Mouse (Mus musculus): ENCODE measurements around the gene Tcf25.

The Tcf25 gene

GRCm38 (mm10) chr8:123373403-123374238 is at the start of gene Tcf25:
Gene Tcf25, plus strand, starts transcription at chr8:123373753.
- DNase-seq (ENCODE audit: low spot score in 2 of 2), result peak; percentile 93 to 95

- DNase-seq (ENCODE audit: low spot score in 2 of 2), result no peak
These were observed 45.0 kb upstream of the Tcf25 start for GRCm38 (mm10) chr8:123328552-123328951.

- no peak for DNase-seq (ENCODE audit: low spot score in 2 of 2)
These were observed 44.2 kb upstream of the Tcf25 start for GRCm38 (mm10) chr8:123329350-123329749.

GRCm38 (mm10) chr8:123329961-123330360 is 43.6 kb upstream of the Tcf25 start:
- no peak for DNase-seq (ENCODE audit: low spot score in 2 of 2)

GRCm38 (mm10) chr8:123330701-123331100 is 42.9 kb upstream of the Tcf25 start:
- DNase-seq (ENCODE audit: low spot score in 2 of 2), result no peak

GRCm38 (mm10) chr8:123331301-123331700 is 42.3 kb upstream of the Tcf25 start:
- DNase-seq (ENCODE audit: low spot score in 2 of 2), result no peak

- no peak for DNase-seq (ENCODE audit: low spot score in 2 of 2)
These were observed 41.7 kb upstream of the Tcf25 start for GRCm38 (mm10) chr8:123331810-123332209.

GRCm38 (mm10) chr8:123332262-123333090 is 41.1 kb upstream of the Tcf25 start, which contains the start of gene Spire2:
Gene Spire2, plus strand, starts transcription at chr8:123332713.
- peak; percentile 16 to 40 for DNase-seq (ENCODE audit: low spot score in 2 of 2)

- DNase-seq (ENCODE audit: low spot score in 2 of 2), result no peak
These were observed 40.4 kb upstream of the Tcf25 start for GRCm38 (mm10) chr8:123333091-123333587.

GRCm38 (mm10) chr8:123333864-123334263 is 39.7 kb upstream of the Tcf25 start:
- DNase-seq (ENCODE audit: low spot score in 2 of 2), result no peak

GRCm38 (mm10) chr8:123334467-123334866 is 39.1 kb upstream of the Tcf25 start:
- no peak for DNase-seq (ENCODE audit: low spot score in 2 of 2)

- DNase-seq (ENCODE audit: low spot score in 2 of 2), result no peak
These were observed 36.1 kb upstream of the Tcf25 start for GRCm38 (mm10) chr8:123337475-123337874.

- no peak for DNase-seq (ENCODE audit: low spot score in 2 of 2)
These were observed 33.5 kb upstream of the Tcf25 start for GRCm38 (mm10) chr8:123340071-123340470.

- DNase-seq (ENCODE audit: low spot score in 2 of 2), result no peak
These were observed 32.2 kb upstream of the Tcf25 start for GRCm38 (mm10) chr8:123341040-123342015.

- no peak for DNase-seq (ENCODE audit: low spot score in 2 of 2)
These were observed 31.3 kb upstream of the Tcf25 start for GRCm38 (mm10) chr8:123342253-123342652.

GRCm38 (mm10) chr8:123342911-123343310 is 30.6 kb upstream of the Tcf25 start:
- no peak for DNase-seq (ENCODE audit: low spot score in 2 of 2)

GRCm38 (mm10) chr8:123343422-123343821 is 30.1 kb upstream of the Tcf25 start:
- DNase-seq (ENCODE audit: low spot score in 2 of 2), result no peak

- no peak for DNase-seq (ENCODE audit: low spot score in 2 of 2)
These were observed 28.4 kb upstream of the Tcf25 start for GRCm38 (mm10) chr8:123345135-123345534.

GRCm38 (mm10) chr8:123345856-123346255 is 27.7 kb upstream of the Tcf25 start:
- DNase-seq (ENCODE audit: low spot score in 2 of 2), result no peak

GRCm38 (mm10) chr8:123347293-123347692 is 26.3 kb upstream of the Tcf25 start:
- no peak for DNase-seq (ENCODE audit: low spot score in 2 of 2)

GRCm38 (mm10) chr8:123348237-123348843 is 25.2 kb upstream of the Tcf25 start:
- peak; percentile 13 to 17 for DNase-seq (ENCODE audit: low spot score in 2 of 2)
